In genomic region chr3:83895111-83895510, GRCm38 (mm10) we compare ENCODE assay signal across 19 mouse cellular contexts. TPM values are rescaled to one million over a fixed set of nuclear protein-coding genes. Genes with fewer than 3 reads are reported as not detected.
DNase-seq lines count a peak whose midpoint lies in the region; ATAC-seq lines count a peak whose summit lies in the region.
"Had no signal": no experiment of that assay in that cellular context is flagged by ENCODE, and none has a peak within 500 bp of the region (broad histone marks: within the 10 kb centered on the region; RNA-seq: fewer than 3 reads in every experiment).

No protein-coding gene starts in this region.

- no peak overlapping the region for H3K4me2 ChIP-seq in midbrain, embryonic 11.5 days
- H3K4me2 ChIP-seq in midbrain, embryonic 15.5 days = no peak overlapping the region

- no peak overlapping the region for H3K9ac ChIP-seq in midbrain, embryonic 11.5 days (ENCODE audit: low read length)
- no peak overlapping the region for H3K9ac ChIP-seq in midbrain, embryonic 15.5 days

- H3K36me3 ChIP-seq in midbrain, embryonic 11.5 days (ENCODE audit: control insufficient read depth, insufficient read depth, low read length) = peaks cover 12% of the 10 kb centered on the region
- peaks cover 19% of the 10 kb centered on the region for H3K36me3 ChIP-seq in midbrain, embryonic 15.5 days (replicated peaks)

- no peak overlapping the region for H3K27ac ChIP-seq in midbrain, embryonic 11.5 days (ENCODE audit: low read depth, low read length)
- H3K27ac ChIP-seq in midbrain, embryonic 15.5 days = no peak overlapping the region

- H3K27me3 ChIP-seq in midbrain, embryonic 11.5 days (ENCODE audit: control insufficient read depth, insufficient read depth, low read length) = no peaks in the 10 kb centered on the region
- no peaks in the 10 kb centered on the region for H3K27me3 ChIP-seq in midbrain, embryonic 15.5 days (replicated peaks)
- H3K27me3 ChIP-seq: CH12.LX, Patski had no signal

- H3K4me3 ChIP-seq in midbrain, embryonic 11.5 days (ENCODE audit: low read depth, low read length) = no peak overlapping the region
- no peak overlapping the region for H3K4me3 ChIP-seq in midbrain, embryonic 15.5 days

- intact Hi-C loops in heart, postnatal 14 days (cut with DNase I) = loop anchor here (5.0 kb wide), 2 partner anchors 98 to 608 kb away; no protein-coding TSS in a partner anchor

- peak; percentile 66 for DNase-seq in heart, adult 11 months
- no peak for DNase-seq in heart, postnatal 14 days
- DNase-seq in midbrain, embryonic 11.5 days (ENCODE audit: low spot score, missing footprints) = peak; percentile 79
- DNase-seq: adrenal gland, adult 2 months; adrenal gland, adult 8-10 months; adrenal gland, postnatal 10 days; adrenal gland, postnatal 14 days; adrenal gland, postnatal 25 days; adrenal gland, postnatal 36 days; cerebellum, adult 11 months; cerebellum, adult 11-12 months; cerebellum, adult 18-20 months had no signal

- WGBS in midbrain, embryonic 11.5 days = 91% methylated on average over 5 of the region's 5 CpGs
- 87% methylated on average over 5 of the region's 5 CpGs for WGBS in midbrain, embryonic 15.5 days

- H3K4me1 ChIP-seq in midbrain, embryonic 11.5 days (ENCODE audit: control insufficient read depth, insufficient read depth, low read length) = no peaks in the 10 kb centered on the region
- no peaks in the 10 kb centered on the region for H3K4me1 ChIP-seq in midbrain, embryonic 15.5 days

- no peak for ATAC-seq in midbrain, embryonic 11.5 days (ENCODE audit: low FRiP score)
- no peak for ATAC-seq in midbrain, embryonic 15.5 days (replicated peaks)
- ATAC-seq: activated CD4-positive, CD25-positive, alpha-beta regulatory T cell, adult 4 months; CD4-positive, CD25-positive, alpha-beta regulatory T cell, adult 4 months; Patski had no signal

- H3K9me3 ChIP-seq in midbrain, embryonic 11.5 days (ENCODE audit: control insufficient read depth, low read length) = no peaks in the 10 kb centered on the region; the same call in 1 of the 2 replicates
- H3K9me3 ChIP-seq in midbrain, embryonic 15.5 days = no peaks in the 10 kb centered on the region
- H3K9me3 ChIP-seq: G1E had no signal

RNA-seq across cellular contexts. Expression of gene Tlr2, which starts 53.5 kb away (rescaled TPM):
- total RNA-seq in heart, postnatal 14 days (2021) = 1 to 10 TPM; 2.0 to 2.2 TPM
- 1.7 and 1.8 TPM in 2 replicates for polyA plus RNA-seq in midbrain, embryonic 11.5 days (2014; fragmentation: Nextera tagmentation; extraction: Ambion mirVana)
- polyA plus RNA-seq in midbrain, embryonic 15.5 days (2015; fragmentation: Nextera tagmentation; extraction: Ambion mirVana) = 0.68 and 0.84 TPM in 2 replicates
- total RNA-seq: MEL had no signal
- polyA plus RNA-seq: G1E had no signal

Comparison
In these comparisons a context has a peak if more than half of its experiments do, and no peak if none do; other contexts are left out.
1. DNase-seq: peak in heart, adult 11 months (single experiment) and midbrain, embryonic 11.5 days (single experiment); none in heart, postnatal 14 days (0 of 2).